Mouse (Mus musculus) retina, postnatal 7 days (tissue): ENCODE data around the gene Cdc25a.

Source experiments
- DNase-seq: peaks from one replicate; pipeline ENCODE4 v3.0.0-alpha.2; 2012; ENCODE audit warnings: low read depth, low spot score

Gene Cdc25a

GRCm38 (mm10) chr9:109931257-109932171 lies 56.1 kb downstream of the Cdc25a start, which contains the start of gene Map4:
Map4 (plus strand) TSS chr9:109931460.
- DNase-seq = peak; percentile 89

- no peak for DNase-seq
These were observed 57.0 kb downstream of the Cdc25a start for GRCm38 (mm10) chr9:109932361-109932755.

GRCm38 (mm10) chr9:109932756-109933375 lies 57.5 kb downstream of the Cdc25a start:
- DNase-seq = no peak

DNA sequence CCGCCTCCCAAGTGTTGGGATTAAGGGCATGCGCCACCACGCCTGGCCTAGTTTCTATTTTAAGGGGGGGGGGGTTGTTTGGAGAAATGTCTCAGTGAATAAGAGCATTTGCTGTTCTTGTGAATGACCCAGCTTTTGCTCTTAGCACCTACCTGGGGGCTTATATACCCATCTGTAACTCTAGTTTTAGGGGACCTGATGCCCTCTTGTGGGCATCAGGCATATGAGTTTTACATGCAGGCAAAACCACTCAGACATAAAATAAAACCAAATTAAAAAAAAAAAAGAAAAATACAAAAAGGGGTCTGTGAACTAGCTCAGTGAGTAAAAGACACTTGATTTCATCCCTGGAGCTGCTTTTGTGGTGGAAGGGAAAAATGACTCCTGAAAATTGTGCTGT lies 64.0 kb downstream of the Cdc25a start:
- DNase-seq = no peak

- DNase-seq = no peak
These were observed 67.4 kb downstream of the Cdc25a start for GRCm38 (mm10) chr9:109942796-109943195.
